Mouse (Mus musculus) midbrain, postnatal 0 days (tissue): ENCODE results near the gene Larp1b. TPM values are rescaled to one million over a fixed set of nuclear protein-coding genes. Genes with fewer than 3 reads are reported as not detected.

ENCODE experiments used
- ATAC-seq: fragments of 200-750 bp; cut with Nextera tagmentation; 2 replicates; pipeline ENCODE4 v1.8.0; 2017; ENCODE audit warnings: moderate number of reproducible peaks, mild to moderate bottlenecking, moderate TSS enrichment, moderate library complexity; ENCODE audit not compliant: low FRiP score
- DNase-seq: peaks from one replicate; pipeline ENCODE4 v3.0.0-alpha.2; 2015; ENCODE audit warnings: low spot score
- H3K27ac ChIP-seq: fragments of 300-500 bp; sonication (generic); 2 replicates; pipeline ENCODE4 v1.5.1; 2014; ENCODE audit warnings: low read depth, mild to moderate bottlenecking, low read length, mixed read lengths
- H3K27me3 ChIP-seq: fragments of 300-500 bp; sonication (generic); 2 replicates; pipeline ENCODE4 v1.6.1; 2014; ENCODE audit warnings: low read length, control low read depth, mixed read lengths; ENCODE audit not compliant: insufficient read depth
- H3K36me3 ChIP-seq: fragments of 300-500 bp; sonication (generic); 2 replicates; pipeline ENCODE4 v1.6.1; 2014; ENCODE audit warnings: low read length, control low read depth, mixed read lengths; ENCODE audit not compliant: insufficient read depth
- H3K4me1 ChIP-seq: fragments of 300-500 bp; sonication (generic); 2 replicates; pipeline ENCODE4 v1.6.1; 2014; ENCODE audit warnings: mild to moderate bottlenecking, control low read depth, antibody characterized with exemption, low read length, mixed read lengths; ENCODE audit not compliant: insufficient read depth
- H3K4me2 ChIP-seq: fragments of 300-500 bp; sonication (generic); 2 replicates; pipeline ENCODE4 v1.6.1; 2014; ENCODE audit warnings: low read depth, mild to moderate bottlenecking, low read length, mixed read lengths; ENCODE audit not compliant: poor library complexity, severe bottlenecking
- H3K4me3 ChIP-seq: fragments of 300-500 bp; sonication (generic); 2 replicates; pipeline ENCODE4 v1.5.1; 2014; ENCODE audit warnings: low read depth, mild to moderate bottlenecking, low read length, moderate library complexity
- H3K9ac ChIP-seq: fragments of 300-500 bp; sonication (generic); replicated peaks from 2 replicates; pipeline ENCODE4 v1.6.1; 2014; ENCODE audit warnings: mild to moderate bottlenecking, low read length, moderate library complexity, mixed read lengths; ENCODE audit not compliant: poor library complexity, severe bottlenecking
- H3K9me3 ChIP-seq: fragments of 300-500 bp; sonication (generic); 2 replicates; pipeline ENCODE4 v1.6.1; 2016; ENCODE audit warnings: low read length, control low read depth
- CTCF ChIP-seq: IDR thresholded peaks from 2 replicates; pipeline ENCODE4 v1.5.1; 2016; ENCODE audit warnings: antibody characterized with exemption, mild to moderate bottlenecking
- WGBS: fragments of 180-500 bp; shearing (Covaris S2); extraction: QIAGEN DNeasy Blood & Tissue Kit; methylation state at CpG from one replicate; pipeline ENCODE4 v1.1.7; 2014; 5-methylcytosine and 5-hydroxymethylcytosine counted together
- polyA plus RNA-seq: library from polyadenylated mRNA; unstranded; fragments of >200 nt; fragmentation: Nextera tagmentation; extraction: Ambion mirVana; gene quantifications from 2 replicates; pipeline ENCODE4 v1.2.1, GENCODE M21; 2015
- total RNA-seq: library from RNA; depleted of rRNA; stranded (reverse); fragments of >200 nt; gene quantifications from 2 replicates; pipeline ENCODE4 v1.2.3, GENCODE M21; 2014

Gene Larp1b
- total and polyA plus RNA-seq, 2 experiments from 2014 or later = 5.0 to 12.8 TPM

- no peaks in the 10 kb centered on the region for H3K36me3 ChIP-seq
- no peak overlapping the region for H3K27ac ChIP-seq
- H3K4me3 ChIP-seq = no peak overlapping the region
- DNase-seq (no peak), ATAC-seq (no peak)
- no peak for TF ChIP-seq CTCF
- H3K4me1 ChIP-seq = no peaks in the 10 kb centered on the region
- no peaks in the 10 kb centered on the region for H3K9me3 ChIP-seq
- 89% methylated on average over 6 of the region's 6 CpGs for WGBS
- H3K27me3 ChIP-seq = no peaks in the 10 kb centered on the region
- no peak overlapping the region for H3K4me2 ChIP-seq
- H3K9ac ChIP-seq = no peak overlapping the region
Observed at GRCm38 (mm10) chr3:41010701-41011100, 61.1 kb downstream of the Larp1b start.

GRCm38 (mm10) chr3:41012451-41012850 lies 62.8 kb downstream of the Larp1b start:
- TF ChIP-seq CTCF = no peak
- H3K9me3 ChIP-seq = no peaks in the 10 kb centered on the region
- H3K4me3 ChIP-seq = no peak overlapping the region
- no peak for DNase-seq
- 93% methylated on average over 7 of the region's 7 CpGs for WGBS
- H3K9ac ChIP-seq = no peak overlapping the region
- H3K4me2 ChIP-seq = no peak overlapping the region
- H3K27me3 ChIP-seq = no peaks in the 10 kb centered on the region
- no peak for ATAC-seq
- H3K4me1 ChIP-seq = no peaks in the 10 kb centered on the region
- no peak overlapping the region for H3K27ac ChIP-seq
- H3K36me3 ChIP-seq = no peaks in the 10 kb centered on the region

- H3K4me1 ChIP-seq = no peaks in the 10 kb centered on the region
- no peak overlapping the region for H3K27ac ChIP-seq
- H3K36me3 ChIP-seq = no peaks in the 10 kb centered on the region
- DNase-seq = no peak
- H3K9ac ChIP-seq = no peak overlapping the region
- H3K4me3 ChIP-seq = no peak overlapping the region
- no peak for TF ChIP-seq CTCF
- no peak for ATAC-seq
- H3K27me3 ChIP-seq = no peaks in the 10 kb centered on the region
- 80% methylated on average over 6 of the region's 6 CpGs for WGBS
- no peak overlapping the region for H3K4me2 ChIP-seq
- no peaks in the 10 kb centered on the region for H3K9me3 ChIP-seq
Observed at GRCm38 (mm10) chr3:41014946-41015345, 65.3 kb downstream of the Larp1b start.

- H3K4me3 ChIP-seq = no peak overlapping the region
Observed at GRCm38 (mm10) chr3:41018022-41018608, 68.5 kb downstream of the Larp1b start.

GRCm38 (mm10) chr3:41020687-41021086 lies 71.1 kb downstream of the Larp1b start:
- no peaks in the 10 kb centered on the region for H3K27me3 ChIP-seq
- no peak for DNase-seq
- no peaks in the 10 kb centered on the region for H3K36me3 ChIP-seq
- no peaks in the 10 kb centered on the region for H3K9me3 ChIP-seq
- no peak overlapping the region for H3K9ac ChIP-seq
- H3K4me1 ChIP-seq = no peaks in the 10 kb centered on the region
- TF ChIP-seq CTCF = no peak
- H3K4me3 ChIP-seq = no peak overlapping the region
- H3K27ac ChIP-seq = no peak overlapping the region
- WGBS = 94% methylated on average over 7 of the region's 7 CpGs
- no peak for ATAC-seq
- H3K4me2 ChIP-seq = no peak overlapping the region

More at GRCm38 (mm10) chr3:41018022-41018608, 68.5 kb downstream of the Larp1b start:
- Histone ChIP-seq H3K27ac (no peak overlapping the region), H3K4me1 (no peaks in the 10 kb centered on the region), H3K9me3 (no peaks in the 10 kb centered on the region), H3K36me3 (no peaks in the 10 kb centered on the region), H3K4me2 (no peak overlapping the region), H3K27me3 (no peaks in the 10 kb centered on the region), H3K9ac (no peak overlapping the region)
- no peak for DNase-seq
- no peak for ATAC-seq
- WGBS = 76% methylated on average over 3 of the region's 3 CpGs
- no peak for TF ChIP-seq CTCF

- no peaks in the 10 kb centered on the region for H3K9me3 ChIP-seq
- no peak overlapping the region for H3K4me2 ChIP-seq
- 50% methylated on average over 6 of the region's 6 CpGs for WGBS
- H3K27ac ChIP-seq = no peak overlapping the region
- no peak for TF ChIP-seq CTCF
- DNase-seq (peak; percentile 76), ATAC-seq (peak; percentile 70)
- no peak overlapping the region for H3K9ac ChIP-seq
- no peak overlapping the region for H3K4me3 ChIP-seq
- no peaks in the 10 kb centered on the region for H3K27me3 ChIP-seq
- no peaks in the 10 kb centered on the region for H3K4me1 ChIP-seq
- H3K36me3 ChIP-seq = no peaks in the 10 kb centered on the region
Observed at GRCm38 (mm10) chr3:41021980-41022379, 72.4 kb downstream of the Larp1b start.
